Mouse (Mus musculus) CH12.LX (cell line): ENCODE data around the gene Ly6g6d.

Experiments
- CTCF ChIP-seq, 2 experiments: IDR thresholded peaks in 1 of 2; conservative IDR thresholded peaks in 1 of 2; 2 replicates each; pipeline ENCODE4 v1.5.1; 2011 to 2012; ENCODE audit warnings: low read depth in 2 of 2, low read length in 2 of 2, improper control_type of control experiment in 1 of 2, inconsistent platforms in 1 of 2, mild to moderate bottlenecking in 1 of 2, moderate library complexity in 1 of 2
- EP300 ChIP-seq: IDR thresholded peaks from 2 replicates; pipeline ENCODE4 v1.6.1; 2011; ENCODE audit warnings: low read length, improper control_type of control experiment
- KAT2A ChIP-seq: IDR thresholded peaks from 2 replicates; pipeline ENCODE4 v1.6.1; 2012; ENCODE audit warnings: low read length, improper control_type of control experiment, inconsistent platforms; ENCODE audit not compliant: insufficient replicate concordance
- MAFK ChIP-seq: IDR thresholded peaks from 2 replicates; pipeline ENCODE4 v1.6.1; 2011; ENCODE audit warnings: low read length, improper control_type of control experiment; ENCODE audit not compliant: insufficient replicate concordance
- NELFE ChIP-seq: IDR thresholded peaks from 2 replicates; pipeline ENCODE4 v1.6.1; 2011; ENCODE audit warnings: low read depth, low read length, improper control_type of control experiment
- NRF1 ChIP-seq: IDR thresholded peaks from 2 replicates; pipeline ENCODE4 v1.6.1; 2014; ENCODE audit warnings: low read depth, mild to moderate bottlenecking, inconsistent platforms, low read length, improper control_type of control experiment, moderate library complexity
- POLR2A ChIP-seq: IDR thresholded peaks from 2 replicates; pipeline ENCODE4 v1.6.1; 2011; ENCODE audit warnings: low read depth, mild to moderate bottlenecking, improper control_type of control experiment, low read length
- TBP ChIP-seq: conservative IDR thresholded peaks from 2 replicates; pipeline ENCODE4 v1.6.1; 2011; ENCODE audit warnings: low read depth, low read length, improper control_type of control experiment

DNA sequence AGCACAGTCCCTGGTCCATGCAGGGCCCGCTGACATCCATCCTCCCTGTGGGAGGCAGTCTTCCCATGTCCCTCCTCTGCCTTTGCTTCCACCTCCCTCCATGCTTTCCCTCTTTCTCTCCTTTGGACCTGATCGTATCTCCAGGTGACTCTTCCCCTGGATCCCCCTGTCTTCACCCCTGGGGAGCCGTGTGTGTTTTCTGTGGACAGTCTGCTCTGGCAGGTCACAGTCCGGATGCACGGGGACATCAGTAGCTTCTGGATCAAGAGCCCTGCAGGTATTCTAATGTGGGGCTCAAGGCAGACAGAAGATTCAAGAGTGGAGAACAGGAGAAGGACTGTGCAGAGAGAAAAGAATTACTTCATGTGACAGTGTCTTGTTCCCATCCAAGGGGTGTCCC, 54.6 kb downstream of the Ly6g6d start:
- TF ChIP-seq CTCF (conservative IDR thresholded peaks at IDR 0.05 in 1 of 2, IDR thresholded peaks at IDR 0.05 in 1 of 2; ENCODE audit: low read depth in 2 of 2, low read length in 2 of 2), result no peak
- TF ChIP-seq POLR2A, result no peak
- no peak for TF ChIP-seq MAFK
- TF ChIP-seq NELFE, result no peak
- no peak for TF ChIP-seq NRF1
- no peak for TF ChIP-seq EP300
- TF ChIP-seq TBP, result no peak
- no peak for TF ChIP-seq KAT2A
